Mouse (Mus musculus): ENCODE measurements around the gene Lrrc8b. TPM values are rescaled to one million over a fixed set of nuclear protein-coding genes. Genes with fewer than 3 reads are reported as not detected.
A peak's percentile ranks its signal among the peaks of the same experiment; 100 is the strongest.

Lrrc8b gene
- total and polyA plus RNA-seq, 3 experiments, result 6.4 to 55.3 (median 18.0) TPM

DNA sequence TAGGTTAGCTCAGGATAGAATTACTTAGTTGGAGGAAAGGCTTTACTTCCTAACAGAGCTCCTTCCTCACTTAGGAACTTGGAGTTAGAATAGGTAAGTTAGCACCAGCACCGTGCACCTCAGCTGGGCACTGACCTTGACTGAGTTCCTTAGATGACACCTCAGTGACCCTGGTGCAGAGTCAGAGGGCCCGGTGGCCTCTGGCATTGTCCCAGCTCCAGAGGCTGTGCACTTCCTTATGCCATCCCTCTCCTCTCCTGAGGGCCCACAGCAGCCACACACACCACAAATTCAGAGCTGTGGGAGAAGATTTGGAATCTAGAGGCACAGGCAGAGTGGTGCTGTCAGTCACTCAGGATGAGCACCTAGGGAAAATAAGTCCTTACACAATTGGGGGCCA is 68.1 kb downstream of the Lrrc8b start:
- Histone ChIP-seq H3K4me1 (ENCODE audit: insufficient read depth, low read depth, low read length) (no peaks in the 10 kb centered on the region), H3K27me3 (ENCODE audit: insufficient read depth, low read length) (no peaks in the 10 kb centered on the region), H3K36me3 (replicated peaks) (peaks cover 88% of the 10 kb centered on the region), H3K9me3 (replicated peaks) (no peaks in the 10 kb centered on the region), H3K4me3 (ENCODE audit: low read depth, low read length) (no peak overlapping the region)
- TF ChIP-seq CTCF (IDR thresholded peaks at IDR 0.05; ENCODE audit: low read depth, low read length), result no peak
- no peak for TF ChIP-seq GATA2 (IDR thresholded peaks at IDR 0.05; ENCODE audit: borderline replicate concordance, low read depth, low read length)
- no peak for TF ChIP-seq GATA1 (IDR thresholded peaks at IDR 0.05; ENCODE audit: borderline replicate concordance, low read length)
- TF ChIP-seq POLR2AphosphoS5 (IDR thresholded peaks at IDR 0.05; ENCODE audit: insufficient replicate concordance, low read depth, low read length), result no peak
- no peak for TF ChIP-seq TAL1 (conservative IDR thresholded peaks at IDR 0.05; ENCODE audit: low read depth, low read length)
- DNase-seq (ENCODE audit: low spot score) (no peak), ATAC-seq (ENCODE audit: extremely low read depth, insufficient number of reproducible peaks, low FRiP score, poor library complexity, severe bottlenecking) (no peak)

GRCm38 (mm10) chr5:105484247-105484646 is 68.7 kb downstream of the Lrrc8b start:
- DNase-seq (ENCODE audit: low spot score), result no peak
- H3K36me3 ChIP-seq (replicated peaks), result peaks cover 86% of the 10 kb centered on the region
- no peak for TF ChIP-seq POLR2AphosphoS5 (IDR thresholded peaks at IDR 0.05; ENCODE audit: insufficient replicate concordance, low read depth, low read length)
- H3K9me3 ChIP-seq (replicated peaks), result no peaks in the 10 kb centered on the region
- no peak for ATAC-seq (ENCODE audit: extremely low read depth, insufficient number of reproducible peaks, low FRiP score, poor library complexity, severe bottlenecking)
- no peaks in the 10 kb centered on the region for H3K4me1 ChIP-seq (ENCODE audit: insufficient read depth, low read depth, low read length)
- no peak overlapping the region for H3K4me3 ChIP-seq (ENCODE audit: low read depth, low read length)
- no peaks in the 10 kb centered on the region for H3K27me3 ChIP-seq (ENCODE audit: insufficient read depth, low read length)

GRCm38 (mm10) chr5:105484891-105485290 is 69.3 kb downstream of the Lrrc8b start:
- ATAC-seq (ENCODE audit: extremely low read depth, insufficient number of reproducible peaks, low FRiP score, poor library complexity, severe bottlenecking), result no peak
- TF ChIP-seq CTCF (IDR thresholded peaks at IDR 0.05; ENCODE audit: low read depth, low read length), result no peak
- no peak for TF ChIP-seq POLR2AphosphoS5 (IDR thresholded peaks at IDR 0.05; ENCODE audit: insufficient replicate concordance, low read depth, low read length)
- TF ChIP-seq GATA2 (IDR thresholded peaks at IDR 0.05; ENCODE audit: borderline replicate concordance, low read depth, low read length), result no peak
- TF ChIP-seq GATA1 (IDR thresholded peaks at IDR 0.05; ENCODE audit: borderline replicate concordance, low read length), result no peak
- TF ChIP-seq TAL1 (conservative IDR thresholded peaks at IDR 0.05; ENCODE audit: low read depth, low read length), result no peak
- Histone ChIP-seq H3K36me3 (replicated peaks) (peaks cover 80% of the 10 kb centered on the region), H3K4me3 (ENCODE audit: low read depth, low read length) (no peak overlapping the region; the same call in 1 of the 2 replicates), H3K27me3 (ENCODE audit: insufficient read depth, low read length) (no peaks in the 10 kb centered on the region), H3K9me3 (replicated peaks) (no peaks in the 10 kb centered on the region), H3K4me1 (ENCODE audit: insufficient read depth, low read depth, low read length) (no peaks in the 10 kb centered on the region)
- DNase-seq (ENCODE audit: low spot score), result no peak

DNA sequence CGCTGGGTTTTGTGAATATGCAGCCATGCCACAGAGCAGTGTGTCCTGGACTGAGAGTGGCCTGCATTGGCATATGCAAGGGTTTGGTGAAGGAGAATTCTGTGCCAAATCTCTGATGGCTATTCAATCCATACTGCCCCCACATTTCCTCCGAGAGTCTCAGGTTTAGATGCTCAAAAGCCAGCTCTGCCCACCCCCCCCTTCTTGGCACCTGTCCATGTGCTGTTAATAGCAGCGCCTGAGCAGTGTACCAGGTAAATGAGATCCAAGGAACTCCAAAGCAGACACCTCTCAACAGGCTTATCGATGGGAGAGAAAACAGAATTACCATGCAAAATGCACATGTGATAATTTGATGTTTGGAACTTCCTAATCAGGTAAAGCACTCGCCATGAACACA is 74.6 kb downstream of the Lrrc8b start:
- Histone ChIP-seq H3K4me3 (ENCODE audit: low read depth, low read length) (no peak overlapping the region), H3K9me3 (replicated peaks) (no peaks in the 10 kb centered on the region), H3K4me1 (ENCODE audit: insufficient read depth, low read depth, low read length) (peaks cover 8% of the 10 kb centered on the region), H3K27me3 (ENCODE audit: insufficient read depth, low read length) (no peaks in the 10 kb centered on the region), H3K36me3 (replicated peaks) (peaks cover 58% of the 10 kb centered on the region)
- ATAC-seq (ENCODE audit: extremely low read depth, insufficient number of reproducible peaks, low FRiP score, poor library complexity, severe bottlenecking) (no peak), DNase-seq (ENCODE audit: low spot score) (no peak)
- TF ChIP-seq GATA2 (IDR thresholded peaks at IDR 0.05; ENCODE audit: borderline replicate concordance, low read depth, low read length) (no peak), GATA1 (IDR thresholded peaks at IDR 0.05; ENCODE audit: borderline replicate concordance, low read length) (no peak), POLR2AphosphoS5 (IDR thresholded peaks at IDR 0.05; ENCODE audit: insufficient replicate concordance, low read depth, low read length) (no peak), TAL1 (conservative IDR thresholded peaks at IDR 0.05; ENCODE audit: low read depth, low read length) (no peak), CTCF (IDR thresholded peaks at IDR 0.05; ENCODE audit: low read depth, low read length) (no peak)

DNA sequence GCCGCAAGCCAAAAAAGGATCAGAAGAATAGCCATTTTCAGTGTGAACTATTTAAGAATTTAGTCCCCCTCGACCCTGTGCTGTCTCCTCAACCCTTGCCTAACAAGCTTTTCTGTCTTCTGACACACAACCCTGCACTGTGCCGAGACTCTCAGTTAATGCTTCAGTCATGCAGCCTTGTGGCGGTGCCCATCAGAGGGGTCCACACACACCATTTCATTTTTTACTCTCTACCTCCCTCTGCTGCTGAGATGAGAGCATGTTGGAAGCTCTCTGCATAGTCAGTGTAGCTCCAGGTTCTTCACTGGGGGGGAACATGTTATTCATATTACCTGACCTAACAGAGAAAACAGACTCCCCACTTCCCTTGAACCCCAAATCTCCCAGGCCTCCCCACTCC is 75.8 kb downstream of the Lrrc8b start:
- peak; percentile 18 for DNase-seq (ENCODE audit: low spot score)
- H3K4me3 ChIP-seq (ENCODE audit: low read depth, low read length), result no peak overlapping the region
- ATAC-seq (ENCODE audit: extremely low read depth, insufficient number of reproducible peaks, low FRiP score, poor library complexity, severe bottlenecking), result no peak
- peaks cover 46% of the 10 kb centered on the region for H3K36me3 ChIP-seq (replicated peaks)
- TF ChIP-seq GATA2 (IDR thresholded peaks at IDR 0.05; ENCODE audit: borderline replicate concordance, low read depth, low read length) (no peak), TAL1 (conservative IDR thresholded peaks at IDR 0.05; ENCODE audit: low read depth, low read length) (no peak), GATA1 (IDR thresholded peaks at IDR 0.05; ENCODE audit: borderline replicate concordance, low read length) (no peak), CTCF (IDR thresholded peaks at IDR 0.05; ENCODE audit: low read depth, low read length) (no peak), POLR2AphosphoS5 (IDR thresholded peaks at IDR 0.05; ENCODE audit: insufficient replicate concordance, low read depth, low read length) (no peak)
- H3K27me3 ChIP-seq (ENCODE audit: insufficient read depth, low read length), result no peaks in the 10 kb centered on the region
- H3K4me1 ChIP-seq (ENCODE audit: insufficient read depth, low read depth, low read length), result peaks cover 12% of the 10 kb centered on the region
- H3K9me3 ChIP-seq (replicated peaks), result no peaks in the 10 kb centered on the region

- H3K36me3 ChIP-seq (replicated peaks), result peaks cover 38% of the 10 kb centered on the region
- ATAC-seq (ENCODE audit: extremely low read depth, insufficient number of reproducible peaks, low FRiP score, poor library complexity, severe bottlenecking) (no peak; the same call in 1 of the 2 replicates), DNase-seq (ENCODE audit: low spot score) (no peak)
- no peak overlapping the region for H3K4me3 ChIP-seq (ENCODE audit: low read depth, low read length)
- peaks cover 12% of the 10 kb centered on the region for H3K4me1 ChIP-seq (ENCODE audit: insufficient read depth, low read depth, low read length)
- no peaks in the 10 kb centered on the region for H3K9me3 ChIP-seq (replicated peaks)
- TF ChIP-seq POLR2AphosphoS5 (IDR thresholded peaks at IDR 0.05; ENCODE audit: insufficient replicate concordance, low read depth, low read length), result no peak
- no peak for TF ChIP-seq GATA2 (IDR thresholded peaks at IDR 0.05; ENCODE audit: borderline replicate concordance, low read depth, low read length)
- no peak for TF ChIP-seq GATA1 (IDR thresholded peaks at IDR 0.05; ENCODE audit: borderline replicate concordance, low read length)
- no peak for TF ChIP-seq TAL1 (conservative IDR thresholded peaks at IDR 0.05; ENCODE audit: low read depth, low read length)
- TF ChIP-seq CTCF (IDR thresholded peaks at IDR 0.05; ENCODE audit: low read depth, low read length), result no peak
- H3K27me3 ChIP-seq (ENCODE audit: insufficient read depth, low read length), result peaks cover 4% of the 10 kb centered on the region; the same call in 1 of the 2 replicates
These were observed 77.0 kb downstream of the Lrrc8b start for GRCm38 (mm10) chr5:105492367-105493246.

Data from G1E (cell line).